Mouse (Mus musculus) stomach, embryonic 14.5 days (tissue): Measurements from ENCODE around the gene Inpp4b. TPM values are rescaled to one million over a fixed set of nuclear protein-coding genes. Genes with fewer than 3 reads are reported as not detected.

Source experiments
- ATAC-seq: fragments of 200-750 bp; cut with Nextera tagmentation; 2 replicates; pipeline ENCODE4 v1.8.0; 2017; ENCODE audit warnings: low read depth, moderate TSS enrichment; ENCODE audit not compliant: insufficient number of reproducible peaks, insufficient read depth, low FRiP score
- H3K27ac ChIP-seq: fragments of 300-500 bp; sonication (generic); 2 replicates; pipeline ENCODE4 v1.5.1; 2014; ENCODE audit warnings: mild to moderate bottlenecking, low read length, moderate library complexity, mixed read lengths
- H3K27me3 ChIP-seq: fragments of 300-500 bp; sonication (generic); 2 replicates; pipeline ENCODE4 v1.6.1; 2014; ENCODE audit warnings: low read length, control low read depth, mixed read lengths; ENCODE audit not compliant: control insufficient read depth, insufficient read depth
- H3K36me3 ChIP-seq: fragments of 300-500 bp; sonication (generic); 2 replicates; pipeline ENCODE4 v1.6.1; 2014; ENCODE audit warnings: mild to moderate bottlenecking, control low read depth, low read length, moderate library complexity, mixed read lengths; ENCODE audit not compliant: control insufficient read depth, insufficient read depth
- H3K4me1 ChIP-seq: fragments of 300-500 bp; sonication (generic); 2 replicates; pipeline ENCODE4 v1.6.1; 2014; ENCODE audit warnings: low read length, control low read depth, mixed read lengths; ENCODE audit not compliant: control insufficient read depth, insufficient read depth
- H3K4me2 ChIP-seq: fragments of 300-500 bp; sonication (generic); replicated peaks from 2 replicates; pipeline ENCODE4 v1.6.1; 2014; ENCODE audit warnings: low read depth, low read length, control low read depth
- H3K4me3 ChIP-seq: fragments of 300-500 bp; sonication (generic); 2 replicates; pipeline ENCODE4 v1.5.1; 2014; ENCODE audit warnings: low read depth, low read length, control low read depth
- H3K9ac ChIP-seq: fragments of 300-500 bp; sonication (generic); replicated peaks from 2 replicates; pipeline ENCODE4 v1.6.1; 2014; ENCODE audit warnings: low read depth, mild to moderate bottlenecking, control low read depth, low read length, moderate library complexity, mixed read lengths
- H3K9me3 ChIP-seq: fragments of 300-500 bp; sonication (generic); 2 replicates; pipeline ENCODE4 v1.6.1; 2016; ENCODE audit warnings: low read depth, low read length, control low read depth; ENCODE audit not compliant: control insufficient read depth
- WGBS: fragments of 180-500 bp; shearing (Covaris S2); extraction: QIAGEN DNeasy Blood & Tissue Kit; methylation state at CpG from one replicate; pipeline ENCODE4 v1.1.7; 2014; 5-methylcytosine and 5-hydroxymethylcytosine counted together
- polyA plus RNA-seq: library from polyadenylated mRNA; unstranded; fragments of >200 nt; fragmentation: Nextera tagmentation; extraction: Ambion mirVana; gene quantifications from 2 replicates; pipeline ENCODE4 v1.2.1, GENCODE M21; 2014

Inpp4b gene
- polyA plus RNA-seq, 1 experiment from 2014 or later: 5.2 TPM

GRCm38 (mm10) chr8:81773305-81773965, 431.1 kb downstream of the Inpp4b start:
- H3K4me3 ChIP-seq: no peak overlapping the region
- no peaks in the 10 kb centered on the region for H3K27me3 ChIP-seq
- WGBS: 64% methylated on average over 9 of the region's 9 CpGs
- no peaks in the 10 kb centered on the region for H3K4me1 ChIP-seq
- H3K9ac ChIP-seq: no peak overlapping the region
- no peaks in the 10 kb centered on the region for H3K36me3 ChIP-seq
- no peak overlapping the region for H3K27ac ChIP-seq
- ATAC-seq: no peak
- H3K9me3 ChIP-seq: no peaks in the 10 kb centered on the region
- no peak overlapping the region for H3K4me2 ChIP-seq

GRCm38 (mm10) chr8:81774010-81774409, 431.7 kb downstream of the Inpp4b start:
- Histone ChIP-seq H3K36me3 (no peaks in the 10 kb centered on the region), H3K27me3 (no peaks in the 10 kb centered on the region), H3K4me3 (no peak overlapping the region), H3K9me3 (no peaks in the 10 kb centered on the region), H3K4me1 (no peaks in the 10 kb centered on the region), H3K27ac (no peak overlapping the region), H3K4me2 (no peak overlapping the region), H3K9ac (no peak overlapping the region)
- WGBS: 59% methylated on average over 4 of the region's 4 CpGs
- no peak for ATAC-seq

GRCm38 (mm10) chr8:81774454-81774853, 432.1 kb downstream of the Inpp4b start:
- H3K4me2 ChIP-seq: no peak overlapping the region
- H3K27ac ChIP-seq: no peak overlapping the region
- H3K27me3 ChIP-seq: no peaks in the 10 kb centered on the region
- no peaks in the 10 kb centered on the region for H3K4me1 ChIP-seq
- no peaks in the 10 kb centered on the region for H3K36me3 ChIP-seq
- H3K4me3 ChIP-seq: no peak overlapping the region
- 63% methylated on average over 1 of the region's 1 CpGs for WGBS
- ATAC-seq: no peak
- no peak overlapping the region for H3K9ac ChIP-seq
- H3K9me3 ChIP-seq: no peaks in the 10 kb centered on the region

- Histone ChIP-seq H3K27ac (no peak overlapping the region), H3K9ac (no peak overlapping the region), H3K9me3 (no peaks in the 10 kb centered on the region), H3K4me3 (no peak overlapping the region), H3K4me2 (no peak overlapping the region), H3K27me3 (no peaks in the 10 kb centered on the region), H3K36me3 (no peaks in the 10 kb centered on the region), H3K4me1 (no peaks in the 10 kb centered on the region)
- ATAC-seq: no peak
- 63% methylated on average over 4 of the region's 4 CpGs for WGBS
Measured at GRCm38 (mm10) chr8:81776516-81777237, 434.3 kb downstream of the Inpp4b start.

- H3K27ac ChIP-seq: no peak overlapping the region
- H3K4me3 ChIP-seq: no peak overlapping the region
- H3K9ac ChIP-seq: no peak overlapping the region
- H3K36me3 ChIP-seq: no peaks in the 10 kb centered on the region
- H3K4me2 ChIP-seq: no peak overlapping the region
- no peak for ATAC-seq
- no peaks in the 10 kb centered on the region for H3K27me3 ChIP-seq
- WGBS: 86% methylated on average over 1 of the region's 1 CpGs
- H3K9me3 ChIP-seq: no peaks in the 10 kb centered on the region
- H3K4me1 ChIP-seq: no peaks in the 10 kb centered on the region
Measured at GRCm38 (mm10) chr8:81777704-81778103, 435.3 kb downstream of the Inpp4b start.

GRCm38 (mm10) chr8:81779440-81779839, 437.1 kb downstream of the Inpp4b start:
- Histone ChIP-seq H3K27me3 (no peaks in the 10 kb centered on the region), H3K27ac (no peak overlapping the region), H3K4me1 (no peaks in the 10 kb centered on the region), H3K36me3 (no peaks in the 10 kb centered on the region), H3K9ac (no peak overlapping the region), H3K4me3 (no peak overlapping the region), H3K9me3 (no peaks in the 10 kb centered on the region), H3K4me2 (no peak overlapping the region)
- no peak for ATAC-seq
- WGBS: 82% methylated on average over 5 of the region's 5 CpGs

GRCm38 (mm10) chr8:81780166-81780565, 437.8 kb downstream of the Inpp4b start:
- ATAC-seq: no peak; the same call in 1 of the 2 replicates
- Histone ChIP-seq H3K9ac (no peak overlapping the region), H3K4me1 (no peaks in the 10 kb centered on the region), H3K4me3 (no peak overlapping the region), H3K27me3 (no peaks in the 10 kb centered on the region), H3K9me3 (no peaks in the 10 kb centered on the region), H3K4me2 (no peak overlapping the region), H3K27ac (no peak overlapping the region), H3K36me3 (no peaks in the 10 kb centered on the region)
- WGBS: 91% methylated on average over 6 of the region's 6 CpGs

- Histone ChIP-seq H3K4me2 (no peak overlapping the region), H3K27me3 (no peaks in the 10 kb centered on the region), H3K4me3 (no peak overlapping the region), H3K4me1 (no peaks in the 10 kb centered on the region), H3K36me3 (no peaks in the 10 kb centered on the region), H3K27ac (no peak overlapping the region), H3K9ac (no peak overlapping the region), H3K9me3 (no peaks in the 10 kb centered on the region)
- WGBS: 86% methylated on average over 2 of the region's 2 CpGs
- no peak for ATAC-seq
Measured at GRCm38 (mm10) chr8:81780921-81781675, 438.7 kb downstream of the Inpp4b start.
